Mouse (Mus musculus): Measurements from ENCODE around the gene Spint1. TPM values are rescaled to one million over a fixed set of nuclear protein-coding genes. Genes with fewer than 3 reads are reported as not detected.

Spint1 gene
- polyA plus RNA-seq, 1 experiment: 3.6 TPM

- no peaks in the 10 kb centered on the region for H3K4me1 ChIP-seq (ENCODE audit: control insufficient read depth, insufficient read depth, low read length)
- H3K4me3 ChIP-seq (ENCODE audit: control insufficient read depth, low read depth, low read length): no peak within 1 kb of the TSS
- H3K27ac ChIP-seq (ENCODE audit: control insufficient read depth, insufficient read depth, low read depth, low read length): no peak within 1 kb of the TSS
- H3K36me3 ChIP-seq (ENCODE audit: control insufficient read depth, insufficient read depth, low read length): no peaks in the 10 kb centered on the region
- TF ChIP-seq CTCF (IDR thresholded peaks at IDR 0.05; ENCODE audit: control insufficient read depth, insufficient read depth, insufficient replicate concordance, low read depth, low read length) (no peak), POLR2A (IDR thresholded peaks at IDR 0.05; ENCODE audit: control insufficient read depth, low read depth, low read length) (no peak)
- H3K27me3 ChIP-seq (ENCODE audit: control insufficient read depth, insufficient read depth, low read length): no peaks in the 10 kb centered on the region
Observed at GRCm38 (mm10) chr2:119229775-119230704, 7.1 kb upstream of the Spint1 start, which contains the start of gene Ppp1r14d. TSS of gene Ppp1r14d (minus strand) at chr2:119229906.

GRCm38 (mm10) chr2:119236682-119237209 lies 416 bp upstream of the Spint1 start:
- Histone ChIP-seq H3K4me1 (ENCODE audit: control insufficient read depth, insufficient read depth, low read length) (peaks cover 4% of the 10 kb centered on the region), H3K4me3 (ENCODE audit: control insufficient read depth, low read depth, low read length) (peak overlapping the region; percentile 77), H3K36me3 (ENCODE audit: control insufficient read depth, insufficient read depth, low read length) (no peaks in the 10 kb centered on the region), H3K27me3 (ENCODE audit: control insufficient read depth, insufficient read depth, low read length) (no peaks in the 10 kb centered on the region), H3K27ac (ENCODE audit: control insufficient read depth, insufficient read depth, low read depth, low read length) (no peak overlapping the region)
- TF ChIP-seq CTCF (IDR thresholded peaks at IDR 0.05; ENCODE audit: control insufficient read depth, insufficient read depth, insufficient replicate concordance, low read depth, low read length) (no peak), POLR2A (IDR thresholded peaks at IDR 0.05; ENCODE audit: control insufficient read depth, low read depth, low read length) (no peak)

GRCm38 (mm10) chr2:119237871-119238220 lies 684 bp downstream of the Spint1 start:
- H3K27ac ChIP-seq (ENCODE audit: control insufficient read depth, insufficient read depth, low read depth, low read length): no peak overlapping the region
- H3K36me3 ChIP-seq (ENCODE audit: control insufficient read depth, insufficient read depth, low read length): no peaks in the 10 kb centered on the region
- no peak for TF ChIP-seq POLR2A (IDR thresholded peaks at IDR 0.05; ENCODE audit: control insufficient read depth, low read depth, low read length)
- no peak for TF ChIP-seq CTCF (IDR thresholded peaks at IDR 0.05; ENCODE audit: control insufficient read depth, insufficient read depth, insufficient replicate concordance, low read depth, low read length)
- H3K4me1 ChIP-seq (ENCODE audit: control insufficient read depth, insufficient read depth, low read length): peaks cover 4% of the 10 kb centered on the region
- peak overlapping the region; percentile 77 for H3K4me3 ChIP-seq (ENCODE audit: control insufficient read depth, low read depth, low read length)
- H3K27me3 ChIP-seq (ENCODE audit: control insufficient read depth, insufficient read depth, low read length): no peaks in the 10 kb centered on the region

GRCm38 (mm10) chr2:119238671-119239070 lies 1.5 kb downstream of the Spint1 start:
- H3K27ac ChIP-seq (ENCODE audit: control insufficient read depth, insufficient read depth, low read depth, low read length): no peak overlapping the region
- H3K27me3 ChIP-seq (ENCODE audit: control insufficient read depth, insufficient read depth, low read length): no peaks in the 10 kb centered on the region
- TF ChIP-seq POLR2A (IDR thresholded peaks at IDR 0.05; ENCODE audit: control insufficient read depth, low read depth, low read length) (no peak), CTCF (IDR thresholded peaks at IDR 0.05; ENCODE audit: control insufficient read depth, insufficient read depth, insufficient replicate concordance, low read depth, low read length) (0 out of 2 replicates have a peak, but pooled peaks have one; percentile 1)
- no peak overlapping the region for H3K4me3 ChIP-seq (ENCODE audit: control insufficient read depth, low read depth, low read length)
- no peaks in the 10 kb centered on the region for H3K36me3 ChIP-seq (ENCODE audit: control insufficient read depth, insufficient read depth, low read length)
- peaks cover 4% of the 10 kb centered on the region for H3K4me1 ChIP-seq (ENCODE audit: control insufficient read depth, insufficient read depth, low read length)

- peaks cover 4% of the 10 kb centered on the region for H3K4me1 ChIP-seq (ENCODE audit: control insufficient read depth, insufficient read depth, low read length)
- no peaks in the 10 kb centered on the region for H3K27me3 ChIP-seq (ENCODE audit: control insufficient read depth, insufficient read depth, low read length)
- H3K4me3 ChIP-seq (ENCODE audit: control insufficient read depth, low read depth, low read length): no peak overlapping the region
- TF ChIP-seq POLR2A (IDR thresholded peaks at IDR 0.05; ENCODE audit: control insufficient read depth, low read depth, low read length) (no peak), CTCF (IDR thresholded peaks at IDR 0.05; ENCODE audit: control insufficient read depth, insufficient read depth, insufficient replicate concordance, low read depth, low read length) (no peak)
- H3K27ac ChIP-seq (ENCODE audit: control insufficient read depth, insufficient read depth, low read depth, low read length): no peak overlapping the region
- no peaks in the 10 kb centered on the region for H3K36me3 ChIP-seq (ENCODE audit: control insufficient read depth, insufficient read depth, low read length)
Observed at GRCm38 (mm10) chr2:119240075-119240818, 3.1 kb downstream of the Spint1 start.

- no peak for TF ChIP-seq CTCF (IDR thresholded peaks at IDR 0.05; ENCODE audit: control insufficient read depth, insufficient read depth, insufficient replicate concordance, low read depth, low read length)
- no peak for TF ChIP-seq POLR2A (IDR thresholded peaks at IDR 0.05; ENCODE audit: control insufficient read depth, low read depth, low read length)
- H3K27me3 ChIP-seq (ENCODE audit: control insufficient read depth, insufficient read depth, low read length): no peaks in the 10 kb centered on the region
- no peak overlapping the region for H3K4me3 ChIP-seq (ENCODE audit: control insufficient read depth, low read depth, low read length)
- H3K27ac ChIP-seq (ENCODE audit: control insufficient read depth, insufficient read depth, low read depth, low read length): no peak overlapping the region
- no peaks in the 10 kb centered on the region for H3K36me3 ChIP-seq (ENCODE audit: control insufficient read depth, insufficient read depth, low read length)
- peaks cover 4% of the 10 kb centered on the region for H3K4me1 ChIP-seq (ENCODE audit: control insufficient read depth, insufficient read depth, low read length)
Observed at GRCm38 (mm10) chr2:119240819-119241186, 3.6 kb downstream of the Spint1 start.

- Histone ChIP-seq H3K4me1 (ENCODE audit: control insufficient read depth, insufficient read depth, low read length) (no peaks in the 10 kb centered on the region; the same call in 1 of the 2 replicates), H3K4me3 (ENCODE audit: control insufficient read depth, low read depth, low read length) (no peak overlapping the region), H3K27ac (ENCODE audit: control insufficient read depth, insufficient read depth, low read depth, low read length) (no peak overlapping the region), H3K36me3 (ENCODE audit: control insufficient read depth, insufficient read depth, low read length) (no peaks in the 10 kb centered on the region), H3K27me3 (ENCODE audit: control insufficient read depth, insufficient read depth, low read length) (no peaks in the 10 kb centered on the region)
- TF ChIP-seq CTCF (IDR thresholded peaks at IDR 0.05; ENCODE audit: control insufficient read depth, insufficient read depth, insufficient replicate concordance, low read depth, low read length) (no peak), POLR2A (IDR thresholded peaks at IDR 0.05; ENCODE audit: control insufficient read depth, low read depth, low read length) (no peak)
Observed at GRCm38 (mm10) chr2:119242548-119242947, 5.4 kb downstream of the Spint1 start.
